12 mouse cellular contexts compared by ENCODE assay signal in the genomic region with DNA sequence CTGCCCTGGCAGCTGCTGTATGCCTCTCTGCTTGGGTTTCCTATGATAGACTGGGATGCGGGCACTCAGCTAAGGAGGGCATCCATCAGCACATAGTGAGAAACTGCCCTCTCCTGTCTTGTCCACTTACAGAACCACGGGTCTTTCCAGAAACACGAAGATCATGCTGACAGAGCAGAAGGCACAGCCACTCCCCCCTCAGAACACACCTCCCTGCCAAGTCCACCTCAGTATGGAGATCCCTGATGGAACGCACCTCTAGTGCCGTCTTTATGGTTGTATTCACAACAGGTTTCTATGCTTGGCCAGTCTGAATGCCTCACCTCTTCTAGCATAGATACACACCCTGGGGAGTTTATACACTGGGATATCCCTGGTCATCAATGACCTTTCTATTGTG.
"Had no signal": no experiment of that assay in that cellular context is flagged by ENCODE, and none has a peak within 500 bp of the region (broad histone marks: within the 10 kb centered on the region; RNA-seq: fewer than 3 reads in every experiment).

No protein-coding gene starts in this region.

- DNase-seq: retina, postnatal 1 day; right cerebral cortex, adult 18-20 months; right cerebral cortex, postnatal 14 days; right cerebral cortex, postnatal 25 days; right cerebral cortex, postnatal 4 days; spleen, adult 18-20 months; thymus, adult 18-20 months; thymus, adult 2 months; thymus, postnatal 14 days; thymus, postnatal 25 days; thymus, postnatal 36 days; thymus, postnatal 4 days had no signal
